Mouse (Mus musculus) intestine, embryonic 14.5 days (tissue): ENCODE results near the gene Mafg. TPM values are rescaled to one million over a fixed set of nuclear protein-coding genes. Genes with fewer than 3 reads are reported as not detected.

Experiments used
- ATAC-seq: fragments of 200-750 bp; cut with Nextera tagmentation; replicated peaks from 2 replicates; pipeline ENCODE4 v1.8.0; 2017; ENCODE audit warnings: low read depth, moderate number of reproducible peaks, moderate TSS enrichment, moderate library complexity; ENCODE audit not compliant: low FRiP score, low TSS enrichment
- DNase-seq: peaks from one replicate; pipeline ENCODE4 v3.0.0-alpha.2; 2018; ENCODE audit warnings: low spot score
- H3K27ac ChIP-seq: fragments of 300-500 bp; sonication (generic); 2 replicates; pipeline ENCODE4 v1.5.1; 2014; ENCODE audit warnings: low read depth, mild to moderate bottlenecking, control low read depth
- H3K27me3 ChIP-seq: fragments of 300-500 bp; sonication (generic); replicated peaks from 2 replicates; pipeline ENCODE4 v1.6.1; 2014; ENCODE audit warnings: low read length, control low read depth; ENCODE audit not compliant: control insufficient read depth, insufficient read depth
- H3K36me3 ChIP-seq: fragments of 300-500 bp; sonication (generic); 2 replicates; pipeline ENCODE4 v1.6.1; 2014; ENCODE audit warnings: low read length, control low read depth; ENCODE audit not compliant: control insufficient read depth, insufficient read depth
- H3K4me1 ChIP-seq: fragments of 300-500 bp; sonication (generic); replicated peaks from 2 replicates; pipeline ENCODE4 v1.6.1; 2014; ENCODE audit warnings: low read length, control low read depth, mixed read lengths; ENCODE audit not compliant: control insufficient read depth, insufficient read depth
- H3K4me2 ChIP-seq: fragments of 300-500 bp; sonication (generic); 2 replicates; pipeline ENCODE4 v1.6.1; 2014; ENCODE audit warnings: low read length
- H3K4me3 ChIP-seq: fragments of 300-500 bp; sonication (generic); 2 replicates; pipeline ENCODE4 v1.5.1; 2014; ENCODE audit warnings: low read depth, low read length, control low read depth, mixed read lengths
- H3K9ac ChIP-seq: fragments of 300-500 bp; sonication (generic); 2 replicates; pipeline ENCODE4 v1.6.1; 2014; ENCODE audit warnings: mild to moderate bottlenecking, low read length
- H3K9me3 ChIP-seq: fragments of 300-500 bp; sonication (generic); 2 replicates; pipeline ENCODE4 v1.6.1; 2016; ENCODE audit warnings: low read length, control low read depth; ENCODE audit not compliant: control insufficient read depth
- WGBS: fragments of 180-500 bp; shearing (Covaris S2); extraction: QIAGEN DNeasy Blood & Tissue Kit; methylation state at CpG from one replicate; pipeline ENCODE4 v1.1.7; 2014; 5-methylcytosine and 5-hydroxymethylcytosine counted together
- polyA plus RNA-seq: library from polyadenylated mRNA; unstranded; fragments of >200 nt; fragmentation: Nextera tagmentation; extraction: Ambion mirVana; gene quantifications from 2 replicates; pipeline ENCODE4 v1.2.1, GENCODE M21; 2014

Gene Mafg
- polyA plus RNA-seq, 1 experiment from 2014 or later, result 25.0 TPM

GRCm38 (mm10) chr11:120665406-120665805 lies 32.0 kb upstream of the Mafg start:
- peaks cover 32% of the 10 kb centered on the region for H3K27me3 ChIP-seq
- H3K4me3 ChIP-seq, result no peak overlapping the region
- no peak overlapping the region for H3K9ac ChIP-seq
- ATAC-seq, result no peak
- H3K36me3 ChIP-seq, result no peaks in the 10 kb centered on the region
- no peak overlapping the region for H3K4me2 ChIP-seq
- no peak for DNase-seq
- H3K4me1 ChIP-seq, result peaks cover 7% of the 10 kb centered on the region
- H3K27ac ChIP-seq, result no peak overlapping the region
- no peaks in the 10 kb centered on the region for H3K9me3 ChIP-seq
- 64% methylated on average over 3 of the region's 3 CpGs for WGBS

GRCm38 (mm10) chr11:120663714-120664113 lies 30.3 kb upstream of the Mafg start:
- peaks cover 49% of the 10 kb centered on the region for H3K27me3 ChIP-seq
- no peak for ATAC-seq
- no peaks in the 10 kb centered on the region for H3K9me3 ChIP-seq
- DNase-seq, result no peak
- no peak overlapping the region for H3K4me2 ChIP-seq
- H3K27ac ChIP-seq, result no peak overlapping the region
- WGBS, result 89% methylated on average over 5 of the region's 5 CpGs
- no peak overlapping the region for H3K4me3 ChIP-seq
- peaks cover 9% of the 10 kb centered on the region for H3K4me1 ChIP-seq
- no peak overlapping the region for H3K9ac ChIP-seq
- no peaks in the 10 kb centered on the region for H3K36me3 ChIP-seq

GRCm38 (mm10) chr11:120662759-120663158 lies 29.4 kb upstream of the Mafg start:
- H3K4me3 ChIP-seq, result no peak overlapping the region
- 67% methylated on average over 6 of the region's 6 CpGs for WGBS
- H3K36me3 ChIP-seq, result no peaks in the 10 kb centered on the region
- H3K27ac ChIP-seq, result no peak overlapping the region
- ATAC-seq (no peak), DNase-seq (no peak)
- no peak overlapping the region for H3K9ac ChIP-seq
- no peak overlapping the region for H3K4me2 ChIP-seq
- H3K27me3 ChIP-seq, result peaks cover 58% of the 10 kb centered on the region
- no peaks in the 10 kb centered on the region for H3K9me3 ChIP-seq
- peaks cover 9% of the 10 kb centered on the region for H3K4me1 ChIP-seq

- H3K36me3 ChIP-seq, result no peaks in the 10 kb centered on the region
- H3K4me3 ChIP-seq, result peak within 1 kb of the TSS; percentile 21
- peaks cover 9% of the 10 kb centered on the region for H3K4me1 ChIP-seq
- peak within 1 kb of the TSS; percentile 70 for H3K4me2 ChIP-seq
- no peak within 1 kb of the TSS for H3K27ac ChIP-seq
- DNase-seq, result peak; percentile 66
- no peaks in the 10 kb centered on the region for H3K9me3 ChIP-seq
- ATAC-seq, result no peak; the same call in 1 of the 2 replicates
- H3K9ac ChIP-seq, result no peak within 1 kb of the TSS
- peaks cover 63% of the 10 kb centered on the region for H3K27me3 ChIP-seq
- under 1% methylated on average over 35 of the region's 35 CpGs for WGBS
These were observed 27.7 kb upstream of the Mafg start, which contains the start of gene Notum for GRCm38 (mm10) chr11:120661076-120661460. TSS of gene Notum (minus strand) at chr11:120661175.

GRCm38 (mm10) chr11:120660301-120661075 lies 27.1 kb upstream of the Mafg start:
- no peaks in the 10 kb centered on the region for H3K9me3 ChIP-seq
- H3K9ac ChIP-seq, result no peak overlapping the region
- peaks cover 63% of the 10 kb centered on the region for H3K27me3 ChIP-seq
- WGBS, result 1% methylated on average over 88 of the region's 95 CpGs
- peaks cover 9% of the 10 kb centered on the region for H3K4me1 ChIP-seq
- peak; percentile 64 for DNase-seq
- ATAC-seq, result peak; percentile 44
- no peaks in the 10 kb centered on the region for H3K36me3 ChIP-seq
- H3K4me2 ChIP-seq, result peak overlapping the region; percentile 70
- peak overlapping the region; percentile 21 for H3K4me3 ChIP-seq
- H3K27ac ChIP-seq, result no peak overlapping the region

GRCm38 (mm10) chr11:120659509-120660300 lies 26.3 kb upstream of the Mafg start:
- H3K27ac ChIP-seq, result no peak overlapping the region
- H3K9me3 ChIP-seq, result no peaks in the 10 kb centered on the region
- no peaks in the 10 kb centered on the region for H3K36me3 ChIP-seq
- peak; percentile 59 for DNase-seq
- peak overlapping the region; percentile 21 for H3K4me3 ChIP-seq
- 2% methylated on average over 49 of the region's 50 CpGs for WGBS
- no peak for ATAC-seq
- H3K4me2 ChIP-seq, result peak overlapping the region; percentile 70
- peaks cover 9% of the 10 kb centered on the region for H3K4me1 ChIP-seq
- H3K27me3 ChIP-seq, result peaks cover 63% of the 10 kb centered on the region
- no peak overlapping the region for H3K9ac ChIP-seq

GRCm38 (mm10) chr11:120658876-120659410 lies 25.5 kb upstream of the Mafg start:
- H3K4me2 ChIP-seq, result no peak overlapping the region
- H3K4me3 ChIP-seq, result no peak overlapping the region
- no peak overlapping the region for H3K9ac ChIP-seq
- H3K27ac ChIP-seq, result no peak overlapping the region
- no peaks in the 10 kb centered on the region for H3K9me3 ChIP-seq
- ATAC-seq, result no peak
- peaks cover 63% of the 10 kb centered on the region for H3K27me3 ChIP-seq
- 3% methylated on average over 24 of the region's 24 CpGs for WGBS
- peak; percentile 86 for DNase-seq
- H3K4me1 ChIP-seq, result peaks cover 9% of the 10 kb centered on the region
- H3K36me3 ChIP-seq, result no peaks in the 10 kb centered on the region

GRCm38 (mm10) chr11:120657301-120657700 lies 23.9 kb upstream of the Mafg start:
- 83% methylated on average over 4 of the region's 4 CpGs for WGBS
- no peak overlapping the region for H3K27ac ChIP-seq
- DNase-seq, result no peak
- no peak overlapping the region for H3K4me2 ChIP-seq
- peaks cover 50% of the 10 kb centered on the region for H3K27me3 ChIP-seq
- H3K36me3 ChIP-seq, result no peaks in the 10 kb centered on the region
- H3K4me1 ChIP-seq, result peaks cover 9% of the 10 kb centered on the region
- no peaks in the 10 kb centered on the region for H3K9me3 ChIP-seq
- H3K9ac ChIP-seq, result no peak overlapping the region
- H3K4me3 ChIP-seq, result no peak overlapping the region
- ATAC-seq, result no peak
